Mouse (Mus musculus): ENCODE measurements around the gene Ptges.

Gene Ptges

GRCm38 (mm10) chr2:30845152-30846070, 84.3 kb downstream of the Ptges start:
- peak; percentile 19 for DNase-seq

GRCm38 (mm10) chr2:30842615-30843014, 87.0 kb downstream of the Ptges start:
- no peak for DNase-seq
